Mouse (Mus musculus): ENCODE data around the gene Npc2. TPM values are rescaled to one million over a fixed set of nuclear protein-coding genes. Genes with fewer than 3 reads are reported as not detected.

The Npc2 gene
- polyA plus RNA-seq, 1 experiment: 572 TPM

DNA sequence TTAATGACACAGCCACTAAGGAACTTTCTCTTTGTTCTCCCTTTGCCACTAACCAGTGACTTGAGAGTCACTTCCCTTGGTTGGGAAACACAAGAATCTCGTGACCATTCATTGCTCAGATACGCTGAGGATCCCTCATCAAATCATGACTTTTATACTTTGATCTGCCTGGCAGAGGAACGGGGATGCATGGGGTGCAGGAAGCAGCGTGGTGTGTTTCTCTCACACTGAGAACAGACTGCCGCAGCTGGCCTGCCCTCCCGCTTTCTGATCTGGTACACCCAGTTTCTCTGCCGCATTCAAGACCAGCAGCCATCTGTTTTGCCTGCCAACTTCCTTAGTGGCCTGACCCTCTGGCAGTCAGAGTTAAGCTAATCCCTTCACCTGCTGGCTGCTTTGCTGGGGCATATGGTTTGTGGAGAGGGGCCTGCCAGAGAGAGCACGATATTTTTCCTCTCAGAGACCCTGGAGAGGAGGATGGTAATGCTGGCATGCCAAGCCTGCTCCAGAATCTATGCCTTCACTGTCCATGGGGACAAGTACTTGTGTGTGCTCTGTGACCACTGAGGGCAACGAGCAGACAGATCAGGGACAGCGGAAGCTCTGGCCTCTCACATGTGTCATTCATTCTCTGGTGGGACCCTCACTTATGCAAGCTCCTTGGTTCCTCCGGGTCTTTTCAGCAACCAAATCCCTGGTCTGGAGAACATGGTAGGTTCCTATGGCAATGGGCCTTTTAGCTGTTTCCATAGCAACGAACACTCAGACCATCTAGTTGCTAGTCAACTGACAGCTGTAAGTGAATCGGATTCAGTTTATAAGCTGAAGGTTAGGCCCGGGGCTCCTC lies 20.6 kb downstream of the Npc2 start:
- DNase-seq: no peak
- 34% methylated on average over 14 of the region's 14 CpGs for WGBS
- Histone ChIP-seq H3K4me1 (ENCODE audit: control insufficient read depth, insufficient read depth, low read length) (no peaks in the 10 kb centered on the region), H3K4me3 (replicated peaks; ENCODE audit: extremely low read depth, low read depth, low read length) (no peak overlapping the region)
- TF ChIP-seq CTCF (IDR thresholded peaks at IDR 0.05; ENCODE audit: insufficient read depth, low read length) (no peak), POLR2A (IDR thresholded peaks at IDR 0.05; ENCODE audit: borderline replicate concordance, extremely low read depth, low read depth, low read length) (no peak)

GRCm38 (mm10) chr12:84750661-84751060 lies 22.3 kb downstream of the Npc2 start:
- DNase-seq: no peak
- no peak overlapping the region for H3K4me3 ChIP-seq (replicated peaks; ENCODE audit: extremely low read depth, low read depth, low read length)
- no peaks in the 10 kb centered on the region for H3K4me1 ChIP-seq (ENCODE audit: control insufficient read depth, insufficient read depth, low read length)
- WGBS: 33% methylated on average over 14 of the region's 14 CpGs
- TF ChIP-seq CTCF (IDR thresholded peaks at IDR 0.05; ENCODE audit: insufficient read depth, low read length): no peak
- TF ChIP-seq POLR2A (IDR thresholded peaks at IDR 0.05; ENCODE audit: borderline replicate concordance, extremely low read depth, low read depth, low read length): no peak

DNA sequence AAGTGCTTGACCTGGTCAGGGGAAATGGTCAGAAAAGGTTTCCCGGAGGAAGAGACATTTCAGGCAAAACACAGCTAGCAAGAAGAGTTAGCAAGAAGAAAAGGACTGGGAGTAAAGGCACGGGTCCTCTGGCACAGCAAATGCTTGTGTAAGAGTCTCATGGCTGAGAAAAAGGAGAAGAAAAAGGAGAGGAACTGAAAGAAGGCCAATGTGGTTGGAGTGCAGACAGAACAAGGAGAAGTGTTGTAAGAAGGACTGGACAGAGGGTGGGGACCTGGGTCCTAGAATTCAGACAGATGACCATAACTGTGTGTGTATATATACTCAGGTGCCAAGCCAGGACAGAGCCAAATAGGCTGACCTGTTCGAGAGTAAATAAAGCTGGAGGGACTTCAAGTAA lies 24.8 kb downstream of the Npc2 start:
- WGBS: 60% methylated on average over 3 of the region's 3 CpGs
- Histone ChIP-seq H3K4me1 (ENCODE audit: control insufficient read depth, insufficient read depth, low read length) (no peaks in the 10 kb centered on the region), H3K4me3 (replicated peaks; ENCODE audit: extremely low read depth, low read depth, low read length) (no peak overlapping the region)
- no peak for TF ChIP-seq POLR2A (IDR thresholded peaks at IDR 0.05; ENCODE audit: borderline replicate concordance, extremely low read depth, low read depth, low read length)
- no peak for TF ChIP-seq CTCF (IDR thresholded peaks at IDR 0.05; ENCODE audit: insufficient read depth, low read length)
- DNase-seq: no peak

DNA sequence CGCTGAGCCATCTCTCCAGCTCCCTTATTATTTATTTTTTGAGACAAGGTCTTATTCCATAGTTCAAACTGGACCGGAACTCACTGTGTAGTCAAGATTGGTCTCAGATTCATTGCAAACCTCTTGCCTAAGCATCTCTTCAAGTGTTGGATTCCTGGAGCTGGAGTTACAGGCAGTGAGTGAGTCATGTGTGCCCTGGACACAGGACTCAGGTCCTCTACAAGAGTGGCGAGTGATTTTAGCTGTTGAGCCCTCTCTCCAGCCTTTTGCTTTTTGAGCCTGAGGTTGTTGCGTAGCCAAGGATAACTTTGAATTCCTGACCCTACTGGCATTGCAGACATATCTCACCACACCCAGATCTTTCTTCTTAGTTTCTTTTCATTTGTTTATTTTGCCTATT lies 27.3 kb downstream of the Npc2 start:
- WGBS: 51% methylated on average over 4 of the region's 4 CpGs
- no peak for DNase-seq
- TF ChIP-seq CTCF (IDR thresholded peaks at IDR 0.05; ENCODE audit: insufficient read depth, low read length): no peak
- TF ChIP-seq POLR2A (IDR thresholded peaks at IDR 0.05; ENCODE audit: borderline replicate concordance, extremely low read depth, low read depth, low read length): no peak
- Histone ChIP-seq H3K4me1 (ENCODE audit: control insufficient read depth, insufficient read depth, low read length) (no peaks in the 10 kb centered on the region), H3K4me3 (replicated peaks; ENCODE audit: extremely low read depth, low read depth, low read length) (no peak overlapping the region)

DNA sequence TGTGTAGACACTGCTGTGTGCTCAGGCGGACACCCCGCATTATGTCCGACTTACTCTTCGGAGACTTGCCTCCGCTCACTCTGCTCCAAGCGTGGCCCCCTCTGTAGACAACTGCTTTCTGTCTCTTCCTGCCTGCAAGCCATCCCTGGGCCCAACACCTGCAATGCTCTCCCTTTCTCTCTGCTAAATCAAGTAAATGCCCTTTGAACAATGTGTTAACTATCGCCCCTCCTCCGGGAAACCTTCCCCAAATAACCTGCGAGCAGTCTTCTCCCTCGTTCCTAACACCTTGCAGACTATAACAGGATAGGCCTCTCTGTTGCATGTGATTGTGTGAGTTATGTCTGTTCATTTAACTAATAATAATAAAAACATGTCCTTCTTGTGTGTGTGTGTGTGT lies 29.5 kb downstream of the Npc2 start:
- DNase-seq: no peak
- Histone ChIP-seq H3K4me3 (replicated peaks; ENCODE audit: extremely low read depth, low read depth, low read length) (no peak overlapping the region), H3K4me1 (ENCODE audit: control insufficient read depth, insufficient read depth, low read length) (no peaks in the 10 kb centered on the region)
- TF ChIP-seq POLR2A (IDR thresholded peaks at IDR 0.05; ENCODE audit: borderline replicate concordance, extremely low read depth, low read depth, low read length) (no peak), CTCF (IDR thresholded peaks at IDR 0.05; ENCODE audit: insufficient read depth, low read length) (no peak)
- 79% methylated on average over 10 of the region's 10 CpGs for WGBS

- 64% methylated on average over 13 of the region's 13 CpGs for WGBS
- TF ChIP-seq CTCF (IDR thresholded peaks at IDR 0.05; ENCODE audit: insufficient read depth, low read length) (no peak), POLR2A (IDR thresholded peaks at IDR 0.05; ENCODE audit: borderline replicate concordance, extremely low read depth, low read depth, low read length) (no peak)
Observed at GRCm38 (mm10) chr12:84733366-84733765, 39.6 kb downstream of the Npc2 start.

GRCm38 (mm10) chr12:84728421-84728820 lies 44.5 kb downstream of the Npc2 start:
- DNase-seq: no peak
- no peak for TF ChIP-seq CTCF (IDR thresholded peaks at IDR 0.05; ENCODE audit: insufficient read depth, low read length)
- TF ChIP-seq POLR2A (IDR thresholded peaks at IDR 0.05; ENCODE audit: borderline replicate concordance, extremely low read depth, low read depth, low read length): no peak
- WGBS: 90% methylated on average over 10 of the region's 10 CpGs
- Histone ChIP-seq H3K4me1 (ENCODE audit: control insufficient read depth, insufficient read depth, low read length) (no peaks in the 10 kb centered on the region), H3K4me3 (replicated peaks; ENCODE audit: extremely low read depth, low read depth, low read length) (no peak overlapping the region)

More at GRCm38 (mm10) chr12:84733366-84733765, 39.6 kb downstream of the Npc2 start:
- no peaks in the 10 kb centered on the region for H3K4me1 ChIP-seq (ENCODE audit: control insufficient read depth, insufficient read depth, low read length)
- no peak for DNase-seq
- no peak overlapping the region for H3K4me3 ChIP-seq (replicated peaks; ENCODE audit: extremely low read depth, low read depth, low read length)

- Histone ChIP-seq H3K4me3 (replicated peaks; ENCODE audit: extremely low read depth, low read depth, low read length) (no peak overlapping the region), H3K4me1 (ENCODE audit: control insufficient read depth, insufficient read depth, low read length) (no peaks in the 10 kb centered on the region)
- TF ChIP-seq POLR2A (IDR thresholded peaks at IDR 0.05; ENCODE audit: borderline replicate concordance, extremely low read depth, low read depth, low read length) (no peak), CTCF (IDR thresholded peaks at IDR 0.05; ENCODE audit: insufficient read depth, low read length) (no peak)
- 42% methylated on average over 5 of the region's 5 CpGs for WGBS
- DNase-seq: no peak
Observed at GRCm38 (mm10) chr12:84727434-84727833, 45.5 kb downstream of the Npc2 start.

GRCm38 (mm10) chr12:84726986-84727385 lies 46.0 kb downstream of the Npc2 start:
- TF ChIP-seq CTCF (IDR thresholded peaks at IDR 0.05; ENCODE audit: insufficient read depth, low read length): no peak
- TF ChIP-seq POLR2A (IDR thresholded peaks at IDR 0.05; ENCODE audit: borderline replicate concordance, extremely low read depth, low read depth, low read length): no peak
- WGBS: 30% methylated on average over 4 of the region's 4 CpGs
- no peaks in the 10 kb centered on the region for H3K4me1 ChIP-seq (ENCODE audit: control insufficient read depth, insufficient read depth, low read length)
- DNase-seq: no peak
- H3K4me3 ChIP-seq (replicated peaks; ENCODE audit: extremely low read depth, low read depth, low read length): no peak overlapping the region

- H3K4me1 ChIP-seq (ENCODE audit: control insufficient read depth, insufficient read depth, low read length): no peaks in the 10 kb centered on the region
- no peak overlapping the region for H3K4me3 ChIP-seq (replicated peaks; ENCODE audit: extremely low read depth, low read depth, low read length)
- DNase-seq: no peak
- WGBS: 68% methylated on average over 4 of the region's 4 CpGs
- TF ChIP-seq CTCF (IDR thresholded peaks at IDR 0.05; ENCODE audit: insufficient read depth, low read length) (no peak), POLR2A (IDR thresholded peaks at IDR 0.05; ENCODE audit: borderline replicate concordance, extremely low read depth, low read depth, low read length) (no peak)
Observed at GRCm38 (mm10) chr12:84726391-84726790, 46.6 kb downstream of the Npc2 start.

Measured in lung, adult 2 months (tissue).